Mouse (Mus musculus) frontal cortex, postnatal 10 days (tissue): ENCODE measurements around the gene Baiap2l2.

Source experiments
- DNase-seq, 2 experiments: peaks; one replicate each; pipeline ENCODE4 v3.0.0; 2022; ENCODE audit warnings: low spot score in 2 of 2, mixed read lengths in 1 of 2

Gene Baiap2l2

GRCm38 (mm10) chr15:79299563-79300155 lies 14.3 kb upstream of the Baiap2l2 start:
- DNase-seq, result no peak

- no peak for DNase-seq
These were observed 13.2 kb upstream of the Baiap2l2 start for GRCm38 (mm10) chr15:79298553-79298952.

DNA sequence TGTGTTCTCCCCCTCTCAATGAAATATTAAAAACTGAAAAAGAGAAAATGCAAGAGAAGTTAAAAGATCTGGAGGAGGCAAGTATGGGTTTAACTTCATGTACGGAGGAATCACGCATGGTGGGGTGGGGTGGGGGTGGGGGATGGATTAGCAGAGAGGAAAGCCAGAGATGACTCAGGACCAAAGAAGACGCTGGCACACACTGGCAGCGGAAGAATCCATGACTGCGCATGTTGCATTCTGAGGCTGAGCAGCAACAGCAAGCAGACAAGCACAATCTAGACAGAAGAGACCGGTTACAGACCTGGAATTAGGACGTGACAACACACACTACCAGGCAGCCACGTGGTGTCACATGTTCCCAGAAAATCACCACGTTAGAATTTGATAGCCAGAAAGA lies 7.4 kb upstream of the Baiap2l2 start:
- no peak for DNase-seq

DNA sequence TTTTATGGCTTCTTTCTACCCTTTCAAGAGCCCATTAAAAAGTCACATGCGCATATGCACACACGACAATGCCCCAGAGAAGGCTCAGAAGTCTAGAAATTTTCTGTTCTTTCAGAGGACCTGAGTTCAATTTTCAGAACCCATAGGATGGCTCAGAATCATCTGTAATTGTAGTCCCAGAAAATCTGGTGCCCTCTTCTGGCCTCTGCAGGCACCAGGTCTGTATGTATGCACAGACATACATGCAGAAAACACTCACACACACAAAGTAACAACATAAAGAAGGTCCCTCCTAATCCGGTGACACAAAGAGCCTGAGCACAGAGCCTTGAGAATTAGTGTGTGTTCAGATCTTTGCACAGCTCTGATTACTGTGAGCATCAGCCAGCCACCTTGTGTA lies 5.0 kb upstream of the Baiap2l2 start:
- DNase-seq, result no peak

GRCm38 (mm10) chr15:79289441-79289840 lies 4.1 kb upstream of the Baiap2l2 start:
- no peak for DNase-seq

DNA sequence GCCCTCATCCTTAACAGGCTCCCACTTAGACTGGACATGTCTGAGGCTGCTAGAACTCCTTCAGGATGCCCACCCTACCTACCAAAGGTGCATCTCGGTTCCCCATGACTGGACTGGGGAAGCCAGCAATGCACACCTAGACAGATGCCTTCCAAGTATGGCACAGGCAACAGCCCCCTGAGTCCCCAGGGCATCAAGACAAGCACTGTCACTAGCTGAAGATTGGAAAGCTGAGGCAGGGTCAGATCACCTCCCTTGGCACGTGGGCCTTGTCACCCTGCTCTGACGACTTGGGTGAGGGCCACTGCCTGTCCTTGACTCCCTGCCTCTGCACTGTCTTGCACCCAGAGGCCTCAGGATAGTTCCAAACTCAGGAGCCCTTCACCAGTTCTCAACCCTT lies 3.0 kb upstream of the Baiap2l2 start:
- no peak for DNase-seq

DNA sequence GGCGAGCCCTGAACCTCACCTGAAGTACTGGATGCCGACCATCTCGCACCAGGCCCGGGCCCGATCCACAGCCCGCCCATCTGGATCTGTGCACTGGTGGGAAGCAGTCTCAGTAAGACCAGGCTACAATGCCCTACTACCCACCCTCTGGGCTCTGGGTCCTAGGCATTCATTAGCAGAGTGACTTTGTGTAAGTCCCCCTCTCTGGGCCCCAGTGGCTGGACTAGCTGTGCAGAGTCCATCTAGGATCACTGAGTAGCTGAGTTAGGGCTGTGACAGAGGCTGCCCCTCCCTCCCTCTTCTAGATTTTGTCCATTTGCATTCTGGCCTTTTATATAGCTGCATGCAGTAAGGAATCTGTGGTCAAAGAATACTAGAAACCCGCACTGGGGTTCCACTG lies 1.8 kb upstream of the Baiap2l2 start:
- no peak for DNase-seq

DNA sequence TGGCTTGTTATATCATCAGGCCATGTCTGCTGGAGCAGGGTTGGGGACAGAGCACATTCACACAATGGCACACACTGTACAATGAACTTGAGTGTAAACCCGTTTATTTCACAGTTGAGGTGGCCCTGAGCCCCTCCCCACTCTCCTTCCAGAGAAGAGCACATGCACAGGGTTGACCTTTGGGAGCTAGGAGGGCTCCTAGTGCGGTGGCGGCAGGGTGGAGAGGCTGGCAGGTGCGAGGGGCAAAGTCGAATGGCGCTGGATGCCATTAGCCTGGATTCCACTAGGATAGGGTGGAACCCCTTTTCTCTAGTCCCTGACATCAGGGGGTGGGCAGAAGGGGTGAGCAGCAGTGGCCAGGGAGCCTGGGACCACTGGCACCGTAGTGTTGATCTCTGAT lies 804 bp upstream of the Baiap2l2 start:
- DNase-seq, result no peak

DNA sequence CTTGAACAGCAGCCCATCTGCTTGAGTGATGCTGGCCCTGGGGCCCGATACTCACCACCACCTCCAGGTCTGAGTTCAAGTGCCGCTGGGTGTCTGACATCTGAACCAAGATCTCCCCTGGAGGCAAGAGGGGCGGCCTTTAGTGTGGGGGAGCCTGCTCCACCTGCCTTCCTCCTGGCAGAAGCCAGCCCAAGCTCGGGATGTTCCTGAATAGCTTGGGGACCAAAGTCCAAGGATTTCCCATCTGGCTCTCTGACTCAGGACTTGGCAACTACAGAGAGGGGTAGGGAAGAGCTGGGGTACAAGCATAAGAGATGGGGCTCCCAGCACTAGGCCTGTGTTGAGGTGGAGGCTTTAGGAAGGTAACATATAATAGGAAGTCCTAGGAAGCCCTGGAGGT lies 2.0 kb downstream of the Baiap2l2 start:
- no peak for DNase-seq

GRCm38 (mm10) chr15:79282434-79282833 lies 2.9 kb downstream of the Baiap2l2 start:
- no peak for DNase-seq

DNA sequence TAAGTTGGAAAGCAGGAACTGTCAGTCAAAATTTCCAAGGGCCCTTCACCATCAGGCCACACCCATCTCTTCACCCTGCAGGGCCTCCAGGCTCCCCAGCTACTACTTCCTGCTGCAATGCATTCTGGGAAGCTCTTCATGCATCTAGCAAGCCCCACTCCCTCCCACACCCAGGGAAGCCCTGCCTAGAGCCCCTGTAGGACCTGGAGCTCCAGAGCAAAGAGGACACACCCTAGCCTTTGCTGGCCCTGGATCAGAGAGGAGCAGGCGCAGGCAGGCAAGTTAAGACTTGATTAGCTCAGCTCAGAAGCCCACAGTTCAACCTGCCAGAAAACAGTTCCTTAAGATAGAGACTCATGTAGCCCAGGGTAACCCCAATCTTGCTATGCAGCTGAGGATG lies 3.9 kb downstream of the Baiap2l2 start:
- no peak for DNase-seq

DNA sequence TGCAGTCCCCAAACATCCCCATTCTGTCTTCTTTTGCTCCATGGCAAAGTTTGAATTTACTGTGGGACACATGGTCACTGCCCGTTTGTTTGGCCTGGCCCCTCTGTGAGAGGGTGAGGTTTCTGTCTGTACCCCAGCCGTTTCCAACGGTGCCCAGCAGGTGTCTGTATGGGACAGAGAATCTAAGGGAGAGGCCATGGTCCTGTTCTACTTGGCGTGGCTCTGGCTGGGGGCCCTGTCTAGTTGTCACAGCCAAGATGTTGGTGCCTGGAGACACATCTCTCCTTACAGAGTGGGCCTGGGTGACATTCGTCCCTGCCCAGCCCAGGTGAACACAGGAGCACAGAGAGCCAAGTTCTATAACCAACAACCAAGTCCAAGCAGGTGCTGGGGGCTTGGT lies 4.5 kb downstream of the Baiap2l2 start:
- DNase-seq, result no peak

- DNase-seq, result no peak
These were observed 5.1 kb downstream of the Baiap2l2 start for GRCm38 (mm10) chr15:79280209-79280608.

DNA sequence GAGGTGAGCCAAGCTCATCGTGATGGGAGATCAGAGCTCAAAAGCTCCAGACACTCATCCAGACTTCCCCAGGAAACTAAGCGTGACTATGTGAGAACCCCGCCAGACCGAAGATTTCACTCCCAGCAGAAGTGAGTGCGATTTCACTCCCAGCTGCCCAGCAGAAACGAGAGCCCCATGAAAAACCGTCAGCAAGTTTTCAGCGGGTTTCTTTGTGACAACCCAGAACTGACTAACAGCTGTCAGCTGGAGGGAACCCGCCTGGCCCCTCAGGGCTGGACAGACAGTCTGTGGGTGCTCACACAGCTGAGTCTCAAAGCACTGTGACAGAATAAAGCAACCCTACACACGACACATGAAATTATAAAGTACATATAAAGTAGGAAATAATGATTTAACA lies 7.6 kb downstream of the Baiap2l2 start:
- DNase-seq, result no peak

DNA sequence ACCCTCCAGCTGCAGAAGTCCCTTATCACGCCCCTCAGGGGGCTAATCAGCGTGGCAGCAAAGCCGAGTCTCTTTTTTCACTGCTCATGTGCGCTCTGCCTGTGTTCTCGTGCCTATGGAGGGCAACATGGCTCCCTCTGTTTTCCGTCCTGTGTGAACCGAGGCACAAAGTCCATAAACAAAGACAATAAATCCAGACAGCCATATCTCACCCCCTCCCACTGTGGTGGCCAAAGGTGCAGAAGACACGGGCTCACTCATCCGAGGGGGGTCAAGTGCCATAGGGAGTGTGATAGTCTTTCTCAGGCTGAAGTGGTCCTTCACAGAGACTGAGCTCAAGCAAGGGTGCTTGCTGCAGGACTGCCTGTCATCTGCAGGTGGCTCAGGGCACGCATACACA lies 12.3 kb downstream of the Baiap2l2 start:
- no peak for DNase-seq

DNA sequence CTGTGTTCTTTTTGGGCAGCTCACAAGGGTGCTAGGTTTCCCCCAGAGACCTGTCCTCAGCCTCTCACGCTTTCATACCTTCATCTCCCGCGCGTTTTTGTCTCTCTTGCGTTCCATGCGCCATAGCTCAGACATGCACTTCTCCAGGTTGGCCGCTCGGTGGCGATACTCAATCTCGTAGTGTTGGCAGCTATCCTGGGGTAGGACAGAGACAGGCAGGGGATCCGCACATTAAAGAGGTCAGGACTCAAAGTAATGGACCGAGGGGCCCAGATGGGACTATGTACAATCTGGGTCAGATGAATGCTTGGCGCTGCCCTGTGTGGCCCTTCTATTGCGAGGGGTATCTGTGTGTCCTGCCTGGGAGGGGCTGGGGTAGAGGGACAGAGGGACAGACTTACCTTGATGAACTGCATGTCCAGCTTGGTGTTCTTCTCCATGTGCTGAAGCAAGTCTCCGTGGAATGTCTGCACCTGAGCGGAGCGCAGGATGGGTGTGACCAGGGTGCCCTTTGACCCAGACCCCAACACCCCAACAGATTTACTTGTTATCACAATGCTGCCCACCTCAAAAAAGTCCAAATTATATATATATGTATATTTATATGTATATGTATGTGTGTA lies 14.1 kb downstream of the Baiap2l2 start:
- peak in 1 of 2 experiments; percentile 37 for DNase-seq

- DNase-seq, result peak in 1 of 2 experiments; percentile 52
These were observed 14.8 kb downstream of the Baiap2l2 start for GRCm38 (mm10) chr15:79270317-79271123.

GRCm38 (mm10) chr15:79268521-79268920 lies 16.8 kb downstream of the Baiap2l2 start:
- DNase-seq, result no peak

DNA sequence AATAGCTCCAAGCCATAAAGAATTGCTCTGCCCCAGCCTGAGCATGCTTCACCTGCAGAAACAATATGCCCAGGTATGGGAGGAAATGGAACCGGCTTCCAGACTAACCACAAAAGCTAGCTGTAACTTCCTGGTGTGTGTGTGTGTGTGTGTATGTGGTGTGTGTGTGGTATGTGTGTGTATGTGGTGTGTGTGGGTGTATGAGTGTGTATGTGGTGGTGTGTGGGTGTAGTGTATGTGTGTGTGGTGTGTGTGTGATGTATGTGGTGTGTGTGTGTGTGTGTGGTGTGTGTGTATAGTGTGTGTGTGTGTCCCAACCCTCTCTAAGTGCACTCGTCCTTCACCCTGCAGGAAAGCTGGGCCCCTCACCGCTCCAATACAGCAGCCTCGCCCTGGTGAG lies 20.0 kb downstream of the Baiap2l2 start:
- DNase-seq, result no peak

DNA sequence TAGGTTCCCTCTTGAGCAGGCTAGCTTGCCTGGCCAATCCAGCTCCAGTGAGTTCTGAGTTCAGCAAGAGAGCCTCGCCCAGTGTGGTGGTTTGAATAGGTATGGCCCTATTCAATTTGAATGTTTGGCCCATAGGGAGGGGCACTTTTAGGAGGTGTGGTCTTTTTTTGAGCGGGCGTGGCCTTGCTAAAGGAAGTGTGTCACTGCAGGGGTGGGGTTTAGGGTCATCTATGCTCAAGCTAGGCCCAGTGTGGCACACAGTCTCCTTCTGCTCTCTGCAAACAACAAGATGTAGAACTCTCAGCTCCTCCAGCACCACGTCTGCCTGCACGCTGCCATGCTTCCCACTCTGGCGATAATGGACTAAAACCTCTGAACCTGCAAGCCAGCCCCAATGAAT lies 21.6 kb downstream of the Baiap2l2 start:
- no peak for DNase-seq

DNA sequence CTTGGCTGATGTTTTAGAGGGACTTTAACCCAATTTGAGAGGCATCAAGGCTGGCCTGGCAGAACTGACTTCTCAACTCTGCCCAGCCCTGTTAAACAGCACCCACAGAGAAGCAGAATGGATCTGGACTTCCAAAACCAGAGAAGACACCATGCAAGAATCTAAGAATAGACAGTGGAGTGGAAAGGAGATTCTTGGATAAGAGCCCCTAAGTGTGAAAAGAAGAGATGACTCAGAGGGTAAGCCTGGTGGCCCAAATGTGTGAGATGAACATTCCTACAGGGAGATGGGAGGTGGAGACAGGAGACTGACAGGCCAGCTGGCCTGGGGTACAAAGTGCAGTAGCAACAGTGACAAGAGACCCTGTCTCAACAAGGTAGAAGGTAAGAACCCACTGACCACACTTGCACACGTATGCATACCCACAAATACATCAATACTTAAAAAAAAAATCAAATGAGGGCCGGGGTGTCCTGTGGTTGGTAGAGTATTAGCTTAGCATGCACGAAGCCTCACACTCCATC lies 22.5 kb downstream of the Baiap2l2 start:
- no peak for DNase-seq

GRCm38 (mm10) chr15:79262375-79262774 lies 23.0 kb downstream of the Baiap2l2 start:
- DNase-seq, result no peak

DNA sequence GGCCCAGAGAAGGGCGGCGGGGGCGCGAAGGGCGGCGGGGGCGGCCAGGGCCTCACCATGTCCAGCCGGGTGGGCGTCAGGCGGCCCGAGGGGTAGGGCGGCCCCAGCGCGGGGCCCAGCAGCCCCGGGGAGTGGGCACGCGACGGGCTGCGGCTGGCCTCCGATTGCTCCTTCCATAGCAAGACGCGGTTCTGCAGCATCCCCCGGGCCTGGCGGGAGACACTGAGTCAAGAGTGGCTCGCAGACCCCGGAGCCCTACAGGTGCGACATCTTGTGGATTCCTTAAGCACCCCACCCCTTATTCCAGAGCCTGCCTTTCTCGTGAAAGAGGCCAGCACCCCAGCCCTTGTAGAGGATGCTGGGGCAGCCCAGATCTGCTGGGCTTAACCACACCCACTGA lies 23.6 kb downstream of the Baiap2l2 start:
- DNase-seq, result no peak
